Mouse (Mus musculus) spleen, postnatal 36 days (tissue): ENCODE measurements around the gene Dnajc4.

ENCODE experiments used
- DNase-seq, 2 experiments: peaks; one replicate each; pipeline ENCODE4 v3.0.0; 2022; ENCODE audit warnings: low spot score in 2 of 2, mixed read lengths in 1 of 2

Dnajc4 gene

DNA sequence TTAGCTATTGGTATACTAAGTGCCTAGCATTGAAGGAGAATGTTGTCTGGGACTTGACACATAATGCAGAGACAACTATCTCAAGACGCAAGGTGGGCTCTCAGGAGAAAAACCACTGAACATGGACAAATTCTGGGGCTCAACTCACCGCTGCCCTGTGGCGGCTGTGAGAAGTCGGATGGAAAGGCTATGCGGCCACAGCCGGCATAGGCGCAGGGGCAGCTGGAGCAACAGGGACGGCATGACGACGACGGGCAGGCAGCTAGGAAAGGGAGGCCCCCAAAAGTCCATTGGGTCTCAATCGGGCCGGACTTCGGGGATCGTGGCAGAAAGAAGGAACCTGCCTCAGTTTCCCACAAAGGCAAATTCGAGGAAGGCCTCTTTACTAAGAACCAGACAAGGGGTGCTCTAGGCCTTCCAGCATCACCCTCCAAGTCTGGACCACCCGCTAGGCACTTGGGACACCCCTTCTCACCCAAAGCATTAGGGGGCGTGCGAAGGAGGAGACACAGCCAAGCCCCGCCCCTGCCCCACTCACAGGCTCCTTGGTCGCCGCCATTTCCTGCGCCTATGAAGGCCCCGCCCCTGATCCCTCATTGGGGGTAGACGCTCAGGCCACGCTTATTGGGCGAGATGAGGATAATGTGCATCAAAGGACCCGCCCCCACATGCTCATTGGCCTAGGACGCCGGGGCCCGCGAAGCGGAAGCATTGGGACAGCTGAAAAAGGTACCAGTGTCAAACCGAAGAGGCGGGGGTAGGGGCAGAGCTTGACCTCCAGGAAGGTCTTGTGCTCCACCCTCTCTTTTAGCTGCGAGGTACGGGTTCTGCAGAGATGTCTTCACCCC is at the start of gene Dnajc4:
Dnajc4 (minus strand) TSS at position 562 of the 848 bp plus-strand sequence.
- peak; percentile 98 to 99 for DNase-seq

- no peak for DNase-seq
Measured at GRCm38 (mm10) chr19:7041171-7041570, 48.8 kb upstream of the Dnajc4 start.

- DNase-seq = peak in 1 of 2 experiments; percentile 22
Measured at GRCm38 (mm10) chr19:7040637-7041130, 48.3 kb upstream of the Dnajc4 start.

GRCm38 (mm10) chr19:7039841-7040636 is 47.7 kb upstream of the Dnajc4 start, which contains the start of gene Stip1:
TSS of gene Stip1 (minus strand) at chr19:7039967.
- DNase-seq = peak; percentile 100

- DNase-seq = peak; percentile 43 to 53
Measured at GRCm38 (mm10) chr19:7039088-7039720, 46.8 kb upstream of the Dnajc4 start.

GRCm38 (mm10) chr19:7034006-7034405 is 41.6 kb upstream of the Dnajc4 start:
- no peak for DNase-seq

DNA sequence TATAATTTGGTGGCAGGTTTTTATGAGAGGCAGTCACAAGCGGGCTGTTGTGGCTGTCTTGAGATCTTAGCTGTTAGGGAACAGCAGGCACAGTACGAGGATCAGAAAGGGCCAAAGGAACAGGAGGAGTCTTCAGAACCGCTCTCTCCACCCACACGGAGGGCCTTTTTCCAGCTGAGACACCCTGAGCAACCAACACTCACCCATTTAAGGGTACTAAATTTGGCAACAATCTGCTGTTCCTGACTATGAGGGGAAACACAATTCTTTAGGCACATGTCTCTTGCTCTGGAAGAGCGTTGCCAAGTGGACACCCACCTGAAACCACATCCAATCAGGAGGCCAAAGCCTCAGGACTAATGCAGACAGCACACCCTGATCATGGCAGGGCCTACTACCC is 37.2 kb upstream of the Dnajc4 start:
- no peak for DNase-seq

DNA sequence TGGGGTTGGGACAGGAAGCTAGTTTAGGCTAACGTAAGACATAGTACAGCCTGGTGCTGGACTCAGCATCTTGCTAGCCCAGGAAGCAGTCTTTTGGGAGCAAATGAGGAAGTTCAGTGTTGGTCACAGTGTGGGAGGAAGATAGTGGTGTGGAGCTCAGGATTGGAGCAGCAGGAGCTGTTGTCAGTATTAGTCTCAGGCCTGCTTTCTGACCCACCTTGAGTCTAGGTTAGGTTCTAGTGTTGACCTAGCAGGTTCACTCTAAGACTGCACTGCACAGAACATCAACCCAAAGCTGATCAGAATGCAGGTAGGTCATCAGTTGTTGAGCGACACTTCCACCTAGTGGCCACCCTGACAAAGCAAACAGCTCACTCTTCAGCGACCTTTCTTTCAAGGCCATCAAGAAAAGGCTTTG is 27.9 kb upstream of the Dnajc4 start:
- DNase-seq = peak; percentile 71 to 77

DNA sequence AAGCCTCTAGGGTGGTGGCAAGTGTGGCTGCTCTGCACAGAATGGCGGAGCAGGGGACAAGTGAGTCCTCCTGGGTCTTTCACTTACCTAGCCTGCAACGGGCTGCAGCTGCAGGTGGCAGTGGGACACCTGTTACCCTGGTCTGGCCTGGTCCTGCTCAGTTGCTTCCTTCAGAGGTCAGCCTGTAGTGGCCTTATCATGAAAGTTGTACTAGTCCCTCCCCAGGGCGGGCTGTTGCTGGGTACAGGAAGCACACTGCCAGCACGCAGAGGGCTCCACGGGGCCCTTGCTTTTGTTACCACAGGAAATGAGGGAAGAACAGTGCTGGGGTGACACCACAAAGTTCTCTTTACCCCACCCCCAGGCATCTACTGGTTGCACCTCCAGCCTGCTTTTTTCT is 26.8 kb upstream of the Dnajc4 start, which contains the start of gene Fermt3:
Fermt3 (minus strand) TSS at position 279 of the 400 bp plus-strand sequence.
- peak; percentile 90 to 91 for DNase-seq

- DNase-seq = no peak
Measured at GRCm38 (mm10) chr19:7018546-7018945, 26.2 kb upstream of the Dnajc4 start.

DNA sequence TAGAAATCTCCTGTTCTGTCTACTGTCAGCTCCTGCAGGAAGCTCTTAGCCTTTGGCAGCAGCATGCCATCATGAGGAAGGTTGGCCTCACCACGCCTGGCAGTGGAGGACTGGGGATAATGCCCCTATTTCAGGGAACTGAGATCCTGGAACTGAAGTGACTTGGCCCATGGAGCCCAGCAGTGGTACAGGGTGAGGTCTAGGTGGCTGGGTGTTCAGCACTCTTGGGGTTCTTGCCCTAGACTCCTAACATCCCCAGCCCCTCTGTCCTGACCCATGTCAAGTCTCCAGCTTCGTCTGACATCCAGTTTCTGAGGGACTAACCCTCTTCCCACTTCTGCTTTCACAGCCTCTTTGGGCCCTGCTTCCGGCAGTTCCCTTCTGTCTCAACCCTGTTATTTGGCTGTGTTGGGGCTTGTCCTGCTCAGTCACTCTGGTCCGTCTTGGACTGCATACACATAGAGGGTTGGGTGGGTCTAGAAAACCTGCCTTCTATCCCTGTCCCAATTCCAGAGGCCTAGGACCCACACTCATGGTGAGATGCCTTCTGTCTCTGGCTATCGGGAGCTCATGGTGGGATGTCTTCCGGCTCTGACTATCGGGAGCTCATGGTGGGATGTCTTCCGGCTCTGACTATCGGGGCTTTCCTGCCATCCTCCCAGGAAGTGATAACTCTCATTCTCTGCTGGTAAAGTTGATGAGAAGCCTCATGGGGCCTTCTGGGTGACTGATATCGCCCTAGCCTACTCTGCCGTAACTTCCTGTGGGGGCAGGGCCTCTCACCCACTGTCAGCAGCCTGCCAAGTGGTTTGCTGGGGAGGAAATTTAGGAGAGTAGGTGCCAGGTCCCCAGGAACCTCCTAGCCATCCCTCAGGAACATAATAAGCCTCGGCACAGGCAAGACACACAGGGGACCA is 25.4 kb upstream of the Dnajc4 start:
- DNase-seq = peak; percentile 79 to 80

- DNase-seq = no peak
Measured at GRCm38 (mm10) chr19:7014481-7015135, 22.2 kb upstream of the Dnajc4 start.

DNA sequence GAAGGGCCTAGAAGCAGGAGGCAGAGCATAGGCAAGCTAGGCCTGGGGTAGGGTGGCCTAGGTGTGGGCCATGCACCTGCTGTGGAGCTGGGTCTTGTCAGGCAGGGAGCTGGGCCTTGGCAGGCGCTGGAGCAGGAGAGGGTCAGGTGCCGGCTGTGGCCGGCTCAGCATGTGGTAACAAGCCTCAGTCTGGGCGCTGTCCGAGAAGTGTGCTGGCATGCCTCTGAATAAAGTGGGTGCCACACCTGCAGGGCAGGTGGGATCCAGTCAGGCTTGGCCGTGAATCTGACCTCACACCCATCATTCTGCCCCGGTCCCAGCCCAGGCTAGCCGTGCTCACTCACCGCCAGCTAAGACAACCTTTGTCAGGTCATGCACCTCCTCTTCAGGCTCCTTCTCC is 21.6 kb upstream of the Dnajc4 start:
- no peak for DNase-seq

DNA sequence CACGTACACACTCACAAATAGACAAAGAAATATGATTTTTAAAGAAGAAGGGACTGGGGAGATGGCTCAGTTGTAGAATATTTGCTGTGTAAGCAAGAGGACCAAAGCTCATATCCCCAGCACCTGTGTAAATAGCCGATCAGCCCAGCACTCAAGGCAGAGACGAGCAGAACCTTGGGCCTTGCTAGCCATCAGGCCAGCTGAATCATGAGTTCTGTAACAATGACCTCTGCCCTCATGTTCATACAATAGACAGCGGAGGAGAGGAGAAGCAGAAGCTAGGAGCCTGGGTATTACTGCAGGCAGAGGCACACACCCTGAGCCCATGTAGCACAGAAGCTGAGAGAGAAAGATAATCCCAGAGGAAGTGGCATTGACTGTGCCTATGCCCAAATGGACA is 20.1 kb upstream of the Dnajc4 start:
- DNase-seq = no peak

- no peak for DNase-seq
Measured at GRCm38 (mm10) chr19:7006892-7007593, 14.7 kb upstream of the Dnajc4 start.

- no peak for DNase-seq
Measured at GRCm38 (mm10) chr19:6999360-7000063, 7.1 kb upstream of the Dnajc4 start.

GRCm38 (mm10) chr19:6997721-6998290 is 5.4 kb upstream of the Dnajc4 start:
- no peak for DNase-seq

DNA sequence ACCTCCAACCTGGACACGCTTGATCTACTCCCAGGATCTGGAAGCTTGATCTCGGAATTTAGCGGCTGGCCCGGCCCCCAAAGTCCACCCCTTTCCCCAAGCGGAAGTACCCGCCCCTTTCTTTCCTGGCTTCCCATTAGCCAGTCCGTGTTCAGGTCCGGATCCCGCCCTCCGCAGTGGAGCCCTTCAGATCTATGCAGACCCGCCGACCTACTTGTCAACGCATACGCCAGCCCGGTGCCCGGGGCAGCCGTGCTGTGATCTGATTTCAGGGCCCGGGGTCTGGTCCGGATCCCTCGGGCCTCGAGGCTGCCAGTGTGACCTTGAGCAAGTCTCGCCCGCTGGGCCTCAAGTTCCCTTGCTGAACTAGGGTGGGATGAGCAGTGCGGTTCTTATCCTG is 3.6 kb upstream of the Dnajc4 start, which contains the start of the genes Nudt22 and Trpt1:
Nudt22 (minus strand) TSS at position 112 of the 400 bp plus-strand sequence.
Trpt1 (plus strand) TSS at position 126 of the 400 bp plus-strand sequence.
- peak; percentile 74 to 80 for DNase-seq
